Mouse (Mus musculus) effector memory CD4-positive, alpha-beta T cell, adult 5 months (primary cell): ENCODE data around the gene Defa35. TPM values are rescaled to one million over a fixed set of nuclear protein-coding genes. Genes with fewer than 3 reads are reported as not detected.

ENCODE experiments used
- polyA plus RNA-seq: library from polyadenylated mRNA; unstranded; fragments of 100-300 nt; shearing (Covaris generic); gene quantifications from one replicate; pipeline ENCODE4 v1.2.1, GENCODE M21; 2017

Gene Defa35
- not detected for polyA plus RNA-seq

GRCm38 (mm10) chr8:21064738-21065137, at the start of gene Defa35:
Defa35 (plus strand) TSS chr8:21065038.

GRCm38 (mm10) chr8:21025245-21025644, 39.6 kb upstream of the Defa35 start, which contains the start of gene Defa21:
Defa21 (plus strand) TSS chr8:21025545.

GRCm38 (mm10) chr8:21054747-21055146, 10.1 kb upstream of the Defa35 start, which contains the start of gene Defa23:
Defa23 (plus strand) TSS chr8:21055047.

GRCm38 (mm10) chr8:21084142-21084541, 19.3 kb downstream of the Defa35 start, which contains the start of gene Defa25:
Defa25 (plus strand) TSS chr8:21084442.

GRCm38 (mm10) chr8:21095950-21096349, 31.1 kb downstream of the Defa35 start, which contains the start of gene Gm14851:
Gm14851 (minus strand) TSS chr8:21096050.

Other genes with a start within 250 kb of the Defa35 start
- gene Defb33, start 172.4 kb upstream of the Defa35 start, polyA plus RNA-seq: not detected
- not detected for gene Gm15056, start 162.4 kb upstream of the Defa35 start, polyA plus RNA-seq
- not detected for gene Gm6040, start 143.0 kb upstream of the Defa35 start, polyA plus RNA-seq
- not detected for gene AY761185, start 120.3 kb upstream of the Defa35 start, polyA plus RNA-seq
- not detected for gene Defa21, start 39.5 kb upstream of the Defa35 start, polyA plus RNA-seq
- gene Defa23, start 10.0 kb upstream of the Defa35 start, polyA plus RNA-seq: not detected
- not detected for gene Defa25, start 19.4 kb downstream of the Defa35 start, polyA plus RNA-seq
- gene Gm14851, start 31.0 kb downstream of the Defa35 start, polyA plus RNA-seq: not detected
- not detected for gene Defa30, start 69.6 kb downstream of the Defa35 start, polyA plus RNA-seq
- gene Defa22, start 97.2 kb downstream of the Defa35 start, polyA plus RNA-seq: not detected
- gene Defa31, start 126.6 kb downstream of the Defa35 start, polyA plus RNA-seq: not detected
- not detected for gene Gm15293, start 136.5 kb downstream of the Defa35 start, polyA plus RNA-seq
- not detected for gene Gm15292, start 184.7 kb downstream of the Defa35 start, polyA plus RNA-seq